Mouse (Mus musculus): ENCODE data around the gene Eif4e. TPM values are rescaled to one million over a fixed set of nuclear protein-coding genes. Genes with fewer than 3 reads are reported as not detected.
"Not testable (repeated sequence)": the region's sequence is repeated elsewhere in the genome, so short reads cannot be mapped to it uniquely, and the experiment has no call there.

Gene Eif4e
- polyA plus RNA-seq, 1 experiment from 2014 or later: 240 TPM

- H3K4me2 ChIP-seq (ENCODE audit: low read length): no peak overlapping the region
- 87% methylated on average over 19 of the region's 19 CpGs for WGBS
- H3K27me3 ChIP-seq (ENCODE audit: insufficient read depth, low read length): no peaks in the 10 kb centered on the region
- TF ChIP-seq CTCF (IDR thresholded peaks at IDR 0.05; ENCODE audit: low read depth): no peak
- ATAC-seq (replicated peaks; ENCODE audit: low FRiP score, low read depth): no peak
- peaks cover 22% of the 10 kb centered on the region; the same call in 1 of the 2 replicates for H3K36me3 ChIP-seq (ENCODE audit: insufficient read depth, low read length)
- no peak overlapping the region for H3K27ac ChIP-seq
- no peak overlapping the region for H3K4me3 ChIP-seq (replicated peaks; ENCODE audit: low read depth, low read length)
- H3K9me3 ChIP-seq (replicated peaks; ENCODE audit: low read length): no peaks in the 10 kb centered on the region
- H3K9ac ChIP-seq (ENCODE audit: low read depth, low read length): no peak overlapping the region
- H3K4me1 ChIP-seq (replicated peaks; ENCODE audit: insufficient read depth, low read length): no peaks in the 10 kb centered on the region
- no peak for DNase-seq (ENCODE audit: low spot score)
These were observed 24.6 kb downstream of the Eif4e start for GRCm38 (mm10) chr3:138550336-138551123.

GRCm38 (mm10) chr3:138555279-138555678, 29.3 kb downstream of the Eif4e start:
- not testable (repeated sequence) for H3K9ac ChIP-seq (ENCODE audit: low read depth, low read length); H3K4me1 ChIP-seq (replicated peaks; ENCODE audit: insufficient read depth, low read length)
- peaks cover 32% of the 10 kb centered on the region; the same call in 1 of the 2 replicates for H3K36me3 ChIP-seq (ENCODE audit: insufficient read depth, low read length)

GRCm38 (mm10) chr3:138558529-138558928, 32.5 kb downstream of the Eif4e start:
- H3K4me3 ChIP-seq (replicated peaks; ENCODE audit: low read depth, low read length): no peak overlapping the region
- no peak overlapping the region for H3K27ac ChIP-seq
- no peak overlapping the region for H3K9ac ChIP-seq (ENCODE audit: low read depth, low read length)
- no peaks in the 10 kb centered on the region for H3K4me1 ChIP-seq (replicated peaks; ENCODE audit: insufficient read depth, low read length)
- TF ChIP-seq CTCF (IDR thresholded peaks at IDR 0.05; ENCODE audit: low read depth): peak; percentile 66
- peaks cover 21% of the 10 kb centered on the region; the same call in 1 of the 2 replicates for H3K36me3 ChIP-seq (ENCODE audit: insufficient read depth, low read length)
- no peaks in the 10 kb centered on the region for H3K9me3 ChIP-seq (replicated peaks; ENCODE audit: low read length)
- H3K4me2 ChIP-seq (ENCODE audit: low read length): no peak overlapping the region
- WGBS: 63% methylated on average over 4 of the region's 4 CpGs
- ATAC-seq (replicated peaks; ENCODE audit: low FRiP score, low read depth) (peak; percentile 44), DNase-seq (ENCODE audit: low spot score) (peak; percentile 39)
- H3K27me3 ChIP-seq (ENCODE audit: insufficient read depth, low read length): no peaks in the 10 kb centered on the region

More at GRCm38 (mm10) chr3:138555279-138555678, 29.3 kb downstream of the Eif4e start:
- not testable (repeated sequence) for ATAC-seq (replicated peaks; ENCODE audit: low FRiP score, low read depth); H3K9me3 ChIP-seq (replicated peaks; ENCODE audit: low read length); H3K4me3 ChIP-seq (replicated peaks; ENCODE audit: low read depth, low read length); H3K4me2 ChIP-seq (ENCODE audit: low read length); DNase-seq (ENCODE audit: low spot score); H3K27me3 ChIP-seq (ENCODE audit: insufficient read depth, low read length); H3K27ac ChIP-seq
- 97% methylated on average over 8 of the region's 8 CpGs for WGBS

GRCm38 (mm10) chr3:138560242-138560641, 34.3 kb downstream of the Eif4e start:
- Histone ChIP-seq H3K9ac (ENCODE audit: low read depth, low read length) (no peak overlapping the region), H3K27me3 (ENCODE audit: insufficient read depth, low read length) (no peaks in the 10 kb centered on the region), H3K4me2 (ENCODE audit: low read length) (no peak overlapping the region), H3K36me3 (ENCODE audit: insufficient read depth, low read length) (peaks cover 17% of the 10 kb centered on the region; the same call in 1 of the 2 replicates), H3K4me3 (replicated peaks; ENCODE audit: low read depth, low read length) (no peak overlapping the region), H3K4me1 (replicated peaks; ENCODE audit: insufficient read depth, low read length) (no peaks in the 10 kb centered on the region), H3K27ac (no peak overlapping the region), H3K9me3 (replicated peaks; ENCODE audit: low read length) (no peaks in the 10 kb centered on the region)
- WGBS: 70% methylated on average over 5 of the region's 5 CpGs
- DNase-seq (ENCODE audit: low spot score) (no peak), ATAC-seq (replicated peaks; ENCODE audit: low FRiP score, low read depth) (no peak)
- no peak for TF ChIP-seq CTCF (IDR thresholded peaks at IDR 0.05; ENCODE audit: low read depth)

GRCm38 (mm10) chr3:138560886-138561285, 34.9 kb downstream of the Eif4e start:
- no peak for TF ChIP-seq CTCF (IDR thresholded peaks at IDR 0.05; ENCODE audit: low read depth)

GRCm38 (mm10) chr3:138578867-138579266, 52.9 kb downstream of the Eif4e start:
- 86% methylated on average over 10 of the region's 10 CpGs for WGBS
- DNase-seq (ENCODE audit: low spot score): no peak
- no peak for ATAC-seq (replicated peaks; ENCODE audit: low FRiP score, low read depth)
- Histone ChIP-seq H3K4me3 (replicated peaks; ENCODE audit: low read depth, low read length) (no peak overlapping the region), H3K27me3 (ENCODE audit: insufficient read depth, low read length) (no peaks in the 10 kb centered on the region), H3K27ac (no peak overlapping the region), H3K4me1 (replicated peaks; ENCODE audit: insufficient read depth, low read length) (no peaks in the 10 kb centered on the region), H3K9ac (ENCODE audit: low read depth, low read length) (no peak overlapping the region), H3K4me2 (ENCODE audit: low read length) (no peak overlapping the region), H3K36me3 (ENCODE audit: insufficient read depth, low read length) (no peaks in the 10 kb centered on the region), H3K9me3 (replicated peaks; ENCODE audit: low read length) (no peaks in the 10 kb centered on the region)
- TF ChIP-seq CTCF (IDR thresholded peaks at IDR 0.05; ENCODE audit: low read depth): no peak

More at GRCm38 (mm10) chr3:138560886-138561285, 34.9 kb downstream of the Eif4e start:
- Histone ChIP-seq H3K27me3 (ENCODE audit: insufficient read depth, low read length) (no peaks in the 10 kb centered on the region), H3K4me2 (ENCODE audit: low read length) (no peak overlapping the region), H3K36me3 (ENCODE audit: insufficient read depth, low read length) (peaks cover 15% of the 10 kb centered on the region; the same call in 1 of the 2 replicates), H3K27ac (no peak overlapping the region), H3K9me3 (replicated peaks; ENCODE audit: low read length) (no peaks in the 10 kb centered on the region), H3K4me1 (replicated peaks; ENCODE audit: insufficient read depth, low read length) (no peaks in the 10 kb centered on the region), H3K4me3 (replicated peaks; ENCODE audit: low read depth, low read length) (no peak overlapping the region), H3K9ac (ENCODE audit: low read depth, low read length) (no peak overlapping the region)
- ATAC-seq (replicated peaks; ENCODE audit: low FRiP score, low read depth) (no peak), DNase-seq (ENCODE audit: low spot score) (no peak)
- WGBS: 55% methylated on average over 3 of the region's 3 CpGs
